Mouse (Mus musculus) cerebellum, adult 2 months (tissue): ENCODE results near the gene Aff1.

Experiments
- CTCF ChIP-seq: fragments of 200-500 bp; IDR thresholded peaks from 2 replicates; pipeline ENCODE4 v1.5.1; 2011; ENCODE audit warnings: low read depth, mild to moderate bottlenecking, control low read depth, low read length, moderate library complexity, borderline replicate concordance; ENCODE audit not compliant: insufficient read depth
- POLR2A ChIP-seq: fragments of 200-500 bp; IDR thresholded peaks from 2 replicates; pipeline ENCODE4 v1.6.1; 2011; ENCODE audit warnings: low read length, control low read depth, borderline replicate concordance; ENCODE audit not compliant: insufficient read depth

DNA sequence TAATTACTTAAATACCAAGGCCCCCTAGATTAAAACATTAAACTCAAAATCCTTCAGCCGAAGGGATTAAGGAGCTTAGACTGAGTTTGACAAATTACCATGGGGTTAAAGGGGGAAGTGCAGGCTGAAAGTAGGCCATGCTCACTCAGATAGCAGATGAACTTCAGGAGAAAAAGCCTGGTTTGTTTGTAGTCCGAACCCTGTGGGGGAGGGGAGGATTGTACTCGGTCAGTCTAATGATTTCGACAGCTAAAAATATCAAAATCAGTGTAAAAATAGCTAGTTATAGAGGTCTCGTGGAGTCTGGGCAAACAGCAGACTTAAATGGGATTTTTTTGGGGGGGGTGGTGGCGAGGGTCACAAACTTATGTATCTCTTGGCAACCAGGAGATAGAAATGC is 96.3 kb downstream of the Aff1 start:
- TF ChIP-seq CTCF, result no peak
- TF ChIP-seq POLR2A, result no peak
